Comparison of ENCODE assay signal across 13 mouse cellular contexts in the genomic region with DNA sequence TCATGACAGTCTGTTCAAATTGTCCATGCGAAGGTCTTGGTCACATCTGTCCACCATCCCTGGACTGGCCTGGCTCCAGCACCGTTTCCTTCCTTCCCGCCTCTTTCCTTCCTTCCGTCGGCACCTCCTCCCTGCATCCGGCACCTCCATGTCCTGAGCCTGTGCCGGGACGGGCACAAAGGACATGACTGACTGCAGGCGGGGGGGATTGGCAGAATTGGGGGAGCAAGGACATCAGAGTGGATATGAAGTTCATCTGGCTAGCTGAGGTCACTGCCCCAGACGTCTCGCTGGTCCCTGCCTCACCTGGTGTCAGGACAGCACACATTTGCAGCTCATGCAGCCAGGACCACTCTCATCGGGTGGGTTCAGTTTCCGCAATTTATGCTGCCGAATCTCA. TPM values are rescaled to one million over a fixed set of nuclear protein-coding genes. Genes with fewer than 3 reads are reported as not detected.
DNase-seq lines count a peak whose midpoint lies in the region; ATAC-seq lines count a peak whose summit lies in the region.
"Had no signal": no experiment of that assay in that cellular context is flagged by ENCODE, and none has a peak within 500 bp of the region (broad histone marks: within the 10 kb centered on the region; RNA-seq: fewer than 3 reads in every experiment).

No protein-coding gene starts in this region.

- intact Hi-C loops in heart, postnatal 36 days (cut with DNase I) = loop anchor here (5.0 kb wide), 1 partner anchor 334 kb away; a partner anchor contains a TSS

- ATAC-seq in hindbrain, embryonic 12.5 days (ENCODE audit: low FRiP score) = no peak
- no peak for ATAC-seq in hindbrain, embryonic 16.5 days

- H3K27ac ChIP-seq in hindbrain, embryonic 12.5 days = no peak overlapping the region
- no peak overlapping the region for H3K27ac ChIP-seq in hindbrain, embryonic 16.5 days (ENCODE audit: low read depth, low read length)
- peak overlapping the region; percentile 15 for H3K27ac ChIP-seq in brown adipose tissue, adult 24 weeks (replicated peaks; ENCODE audit: low read depth, low read length)
- H3K27ac ChIP-seq: heart, embryonic 13.5 days; hindbrain, embryonic 15.5 days; midbrain, embryonic 12.5 days; neural tube, embryonic 12.5 days had no signal

- no peaks in the 10 kb centered on the region for H3K27me3 ChIP-seq in hindbrain, embryonic 12.5 days
- no peaks in the 10 kb centered on the region for H3K27me3 ChIP-seq in hindbrain, embryonic 16.5 days (replicated peaks; ENCODE audit: control insufficient read depth, insufficient read depth, low read length)
- H3K27me3 ChIP-seq: heart, embryonic 13.5 days; hindbrain, embryonic 15.5 days; midbrain, embryonic 12.5 days; neural tube, embryonic 12.5 days had no signal

- DNase-seq in heart, postnatal 36 days = peak; percentile 31 to 37
- DNase-seq in kidney, postnatal 36 days = peak; percentile 68 to 70
- no peak for DNase-seq in layer of hippocampus, postnatal 36 days
- no peak for DNase-seq in yolk sac, embryonic 10.5 days (ENCODE audit: low spot score)
- no peak for DNase-seq in right cerebral cortex, postnatal 36 days (ENCODE audit: low spot score in 2 of 2)
- DNase-seq: cerebellum, adult 18-20 months had no signal

- H3K9me3 ChIP-seq in hindbrain, embryonic 12.5 days (replicated peaks) = no peaks in the 10 kb centered on the region
- H3K9me3 ChIP-seq in hindbrain, embryonic 16.5 days (ENCODE audit: control insufficient read depth, low read length) = no peaks in the 10 kb centered on the region
- H3K9me3 ChIP-seq: heart, embryonic 13.5 days; hindbrain, embryonic 15.5 days; midbrain, embryonic 12.5 days; neural tube, embryonic 12.5 days had no signal

- 91% methylated on average over 14 of the region's 14 CpGs for WGBS in hindbrain, embryonic 12.5 days
- WGBS in hindbrain, embryonic 16.5 days = 91% methylated on average over 14 of the region's 14 CpGs

- peaks cover 27% of the 10 kb centered on the region for H3K4me1 ChIP-seq in hindbrain, embryonic 12.5 days
- H3K4me1 ChIP-seq in hindbrain, embryonic 16.5 days (ENCODE audit: control insufficient read depth, insufficient read depth, low read depth, low read length) = peaks cover 19% of the 10 kb centered on the region
- peaks cover 17% of the 10 kb centered on the region for H3K4me1 ChIP-seq in brown adipose tissue, adult 24 weeks (ENCODE audit: control insufficient read depth, insufficient read depth, insufficient read length, low read length)

- H3K4me3 ChIP-seq in hindbrain, embryonic 12.5 days = no peak overlapping the region
- no peak overlapping the region for H3K4me3 ChIP-seq in hindbrain, embryonic 16.5 days (ENCODE audit: low read length)
- H3K4me3 ChIP-seq in brown adipose tissue, adult 24 weeks (ENCODE audit: insufficient read depth, low read depth, low read length) = 0 out of 2 replicates have a peak overlapping the region, but pooled peaks have one; percentile 4
- H3K4me3 ChIP-seq: heart, embryonic 13.5 days; hindbrain, embryonic 15.5 days; midbrain, embryonic 12.5 days; neural tube, embryonic 12.5 days had no signal

- no peak overlapping the region for H3K4me2 ChIP-seq in hindbrain, embryonic 12.5 days (replicated peaks)
- H3K4me2 ChIP-seq in hindbrain, embryonic 16.5 days (ENCODE audit: low read length) = no peak overlapping the region
- H3K4me2 ChIP-seq: heart, embryonic 13.5 days; hindbrain, embryonic 15.5 days; neural tube, embryonic 12.5 days had no signal

- H3K36me3 ChIP-seq in hindbrain, embryonic 12.5 days = peaks cover 34% of the 10 kb centered on the region
- peaks cover 26% of the 10 kb centered on the region for H3K36me3 ChIP-seq in hindbrain, embryonic 16.5 days (ENCODE audit: control insufficient read depth, insufficient read depth, low read length)

- H3K9ac ChIP-seq in hindbrain, embryonic 12.5 days = peak overlapping the region; percentile 13; the same call in 1 of the 2 replicates
- no peak overlapping the region for H3K9ac ChIP-seq in hindbrain, embryonic 16.5 days (ENCODE audit: low read depth, low read length)
- H3K9ac ChIP-seq: heart, embryonic 13.5 days; hindbrain, embryonic 15.5 days; midbrain, embryonic 12.5 days had no signal

RNA-seq across cellular contexts. Expression of a gene that starts 2.8 kb away (rescaled TPM):
- 95.1 and 103 TPM in 2 replicates for polyA plus RNA-seq in hindbrain, embryonic 12.5 days (2016; fragmentation: Nextera tagmentation; extraction: Ambion mirVana)
- polyA plus RNA-seq in hindbrain, embryonic 16.5 days (2015; fragmentation: Nextera tagmentation; extraction: Ambion mirVana) = 93.2 and 132 TPM in 2 replicates
- 72.6 and 86.6 TPM in 2 replicates for polyA plus RNA-seq in brown adipose tissue, adult 24 weeks (2012; ENCODE audit: insufficient read depth, insufficient read length, missing spikeins)
- total RNA-seq in heart, postnatal 36 days (2021) = 100 to 1,000 TPM in 1 of 2 experiments, 10 to 100 TPM in 1; 97.9 to 104 TPM
- total RNA-seq in layer of hippocampus, postnatal 36 days (2021) = 100 to 1,000 TPM; 209 to 213 TPM

RNA-seq across cellular contexts. Expression of a gene that starts 2.9 kb away (rescaled TPM):
- polyA plus RNA-seq in hindbrain, embryonic 12.5 days (2016; fragmentation: Nextera tagmentation; extraction: Ambion mirVana) = 10.8 and 12.2 TPM in 2 replicates
- polyA plus RNA-seq in hindbrain, embryonic 16.5 days (2015; fragmentation: Nextera tagmentation; extraction: Ambion mirVana) = 10.1 and 10.4 TPM in 2 replicates
- polyA plus RNA-seq in brown adipose tissue, adult 24 weeks (2012; ENCODE audit: insufficient read depth, insufficient read length, missing spikeins) = 3.4 and 5.8 TPM in 2 replicates
- total RNA-seq in heart, postnatal 36 days (2021) = 1 to 10 TPM; 2.8 to 4.0 TPM
- 1 to 10 TPM; 4.5 to 5.9 TPM for total RNA-seq in layer of hippocampus, postnatal 36 days (2021)

RNA-seq across cellular contexts. Expression of a gene that starts 18.4 kb away (rescaled TPM):
- 61.0 and 61.9 TPM in 2 replicates for polyA plus RNA-seq in hindbrain, embryonic 12.5 days (2016; fragmentation: Nextera tagmentation; extraction: Ambion mirVana)
- polyA plus RNA-seq in hindbrain, embryonic 16.5 days (2015; fragmentation: Nextera tagmentation; extraction: Ambion mirVana) = 53.6 and 54.1 TPM in 2 replicates
- 49.5 and 67.9 TPM in 2 replicates for polyA plus RNA-seq in brown adipose tissue, adult 24 weeks (2012; ENCODE audit: insufficient read depth, insufficient read length, missing spikeins)
- 10 to 100 TPM; 66.8 to 67.8 TPM for total RNA-seq in heart, postnatal 36 days (2021)
- total RNA-seq in layer of hippocampus, postnatal 36 days (2021) = 10 to 100 TPM; 36.1 to 40.2 TPM

RNA-seq across cellular contexts. Expression of a gene that starts 22.8 kb away (rescaled TPM):
- polyA plus RNA-seq in hindbrain, embryonic 12.5 days (2016; fragmentation: Nextera tagmentation; extraction: Ambion mirVana) = 3.3 and 3.9 TPM in 2 replicates
- 0.35 and 0.89 TPM in 2 replicates for polyA plus RNA-seq in hindbrain, embryonic 16.5 days (2015; fragmentation: Nextera tagmentation; extraction: Ambion mirVana)
- not detected in 2 replicates for polyA plus RNA-seq in brown adipose tissue, adult 24 weeks (2012; ENCODE audit: insufficient read depth, insufficient read length, missing spikeins)
- not detected for total RNA-seq in heart, postnatal 36 days (2021)
- not detected for total RNA-seq in layer of hippocampus, postnatal 36 days (2021)

RNA-seq across cellular contexts. Expression of a gene that starts 24.6 kb away (rescaled TPM):
- 34.7 and 35.6 TPM in 2 replicates for polyA plus RNA-seq in hindbrain, embryonic 12.5 days (2016; fragmentation: Nextera tagmentation; extraction: Ambion mirVana)
- 22.8 and 25.9 TPM in 2 replicates for polyA plus RNA-seq in hindbrain, embryonic 16.5 days (2015; fragmentation: Nextera tagmentation; extraction: Ambion mirVana)
- polyA plus RNA-seq in brown adipose tissue, adult 24 weeks (2012; ENCODE audit: insufficient read depth, insufficient read length, missing spikeins) = 1.4 and 1.5 TPM in 2 replicates
- total RNA-seq in heart, postnatal 36 days (2021) = 1 to 10 TPM in 1 of 2 experiments, under 1 TPM in 1; 0.79 to 1.7 TPM
- total RNA-seq in layer of hippocampus, postnatal 36 days (2021) = under 1 TPM; 0.73 to 0.82 TPM

Comparison
In these comparisons a context has a peak if more than half of its experiments do, and no peak if none do; other contexts are left out.
1. DNase-seq: peak in heart, postnatal 36 days (2 of 2) and kidney, postnatal 36 days (2 of 2); none in layer of hippocampus, postnatal 36 days (0 of 2), yolk sac, embryonic 10.5 days (single experiment) and right cerebral cortex, postnatal 36 days (0 of 2).